Mouse (Mus musculus): Measurements from ENCODE around the gene Cmtm1.

- TF ChIP-seq CTCF (IDR thresholded peaks at IDR 0.05; ENCODE audit: low read depth) (no peak), EP300 (IDR thresholded peaks at IDR 0.05; ENCODE audit: low read depth) (no peak)
Observed at GRCm38 (mm10) chr8:104294396-104294795, 15.5 kb downstream of the Cmtm1 start.
